Mouse (Mus musculus) mature B cell (primary cell): Measurements from ENCODE around the gene Tpcn1.

Experiments used
- in situ Hi-C: fragments of 300-500 bp; cut with MboI; formaldehyde crosslinking; loops from 2 replicates; pipeline ENCODE4 v1.14.3; 2019

The Tpcn1 gene

GRCm38 (mm10) chr5:120560616-120561311 lies 27.7 kb downstream of the Tpcn1 start:
- in situ Hi-C loops = no loop called here

- in situ Hi-C loops = no loop called here
Observed at GRCm38 (mm10) chr5:120560129-120560615, 28.3 kb downstream of the Tpcn1 start.

GRCm38 (mm10) chr5:120558762-120559161 lies 29.7 kb downstream of the Tpcn1 start:
- in situ Hi-C loops = no loop called here

GRCm38 (mm10) chr5:120558041-120558440 lies 30.4 kb downstream of the Tpcn1 start:
- in situ Hi-C loops = no loop called here

GRCm38 (mm10) chr5:120555871-120556270 lies 32.6 kb downstream of the Tpcn1 start:
- in situ Hi-C loops = no loop called here

GRCm38 (mm10) chr5:120550673-120551072 lies 37.8 kb downstream of the Tpcn1 start:
- in situ Hi-C loops = no loop called here

GRCm38 (mm10) chr5:120550137-120550536 lies 38.3 kb downstream of the Tpcn1 start:
- in situ Hi-C loops = no loop called here

GRCm38 (mm10) chr5:120548236-120548850 lies 40.1 kb downstream of the Tpcn1 start:
- in situ Hi-C loops = no loop called here

GRCm38 (mm10) chr5:120536632-120537031 lies 51.8 kb downstream of the Tpcn1 start:
- in situ Hi-C loops = no loop called here

- in situ Hi-C loops = no loop called here
Observed at GRCm38 (mm10) chr5:120536046-120536445, 52.4 kb downstream of the Tpcn1 start.

GRCm38 (mm10) chr5:120534686-120535075 lies 53.8 kb downstream of the Tpcn1 start:
- in situ Hi-C loops = no loop called here

- in situ Hi-C loops = no loop called here
Observed at GRCm38 (mm10) chr5:120534071-120534685, 54.3 kb downstream of the Tpcn1 start.

- in situ Hi-C loops = no loop called here
Observed at GRCm38 (mm10) chr5:120531631-120532030, 56.8 kb downstream of the Tpcn1 start.

GRCm38 (mm10) chr5:120527296-120527964 lies 61.0 kb downstream of the Tpcn1 start:
- in situ Hi-C loops = no loop called here

- in situ Hi-C loops = no loop called here
Observed at GRCm38 (mm10) chr5:120526311-120526710, 62.2 kb downstream of the Tpcn1 start.

GRCm38 (mm10) chr5:120525737-120526136 lies 62.7 kb downstream of the Tpcn1 start:
- in situ Hi-C loops = no loop called here

- in situ Hi-C loops = loop anchor here (25.0 kb wide), 1 partner anchor 188 kb away; the partner anchor contains the start of gene Dtx1
Observed at GRCm38 (mm10) chr5:120524736-120525135, 63.7 kb downstream of the Tpcn1 start.

- in situ Hi-C loops = loop anchor here (25.0 kb wide), 1 partner anchor 190 kb away; the partner anchor contains the start of gene Dtx1
Observed at GRCm38 (mm10) chr5:120522649-120523048, 65.8 kb downstream of the Tpcn1 start.

- in situ Hi-C loops = loop anchor here (5.0 to 25.0 kb wide), 2 partner anchors 90 to 195 kb away; partner anchors contain the start of gene Dtx1
Observed at GRCm38 (mm10) chr5:120517552-120517951, 70.9 kb downstream of the Tpcn1 start.

GRCm38 (mm10) chr5:120516221-120516984 lies 72.1 kb downstream of the Tpcn1 start:
- in situ Hi-C loops = loop anchor here (5.0 to 25.0 kb wide), 2 partner anchors 91 to 196 kb away; partner anchors contain the start of gene Dtx1

- in situ Hi-C loops = loop anchor here (5.0 to 25.0 kb wide), 2 partner anchors 92 to 197 kb away; partner anchors contain the start of gene Dtx1
Observed at GRCm38 (mm10) chr5:120515451-120515850, 73.0 kb downstream of the Tpcn1 start.
